Mouse (Mus musculus) mouse trophoblast stem cell (cell line): ENCODE measurements around the gene Fam71e1.

Experiments used
- in situ Hi-C, 2 experiments: fragments of 300-500 bp; cut with MseI, MboI; formaldehyde crosslinking; loops; 2 replicates in 1 of 2; 3 replicates in 1 of 2; pipeline ENCODE4 v1.15.1; 2025

Gene Fam71e1

GRCm38 (mm10) chr7:44470696-44471612, 25.4 kb upstream of the Fam71e1 start:
- in situ Hi-C loops = no loop called here

- in situ Hi-C loops = no loop called here
Observed at GRCm38 (mm10) chr7:44471880-44472557, 24.4 kb upstream of the Fam71e1 start.

GRCm38 (mm10) chr7:44472558-44472885, 23.9 kb upstream of the Fam71e1 start:
- in situ Hi-C loops = no loop called here

- in situ Hi-C loops = no loop called here
Observed at GRCm38 (mm10) chr7:44472961-44473646, 23.3 kb upstream of the Fam71e1 start.

GRCm38 (mm10) chr7:44474419-44474818, 22.0 kb upstream of the Fam71e1 start:
- in situ Hi-C loops = no loop called here

- in situ Hi-C loops = no loop called here
Observed at GRCm38 (mm10) chr7:44475046-44475614, 21.3 kb upstream of the Fam71e1 start.

- in situ Hi-C loops = loop anchor here in 1 of 2 experiments (5.0 kb wide), 1 partner anchor 81 kb away; no protein-coding TSS in a partner anchor
Observed at GRCm38 (mm10) chr7:44482836-44483435, 13.4 kb upstream of the Fam71e1 start.

GRCm38 (mm10) chr7:44484109-44484508, 12.3 kb upstream of the Fam71e1 start:
- in situ Hi-C loops = loop anchor here in 1 of 2 experiments (5.0 kb wide), 1 partner anchor 82 kb away; no protein-coding TSS in a partner anchor

GRCm38 (mm10) chr7:44484841-44485571, 11.4 kb upstream of the Fam71e1 start:
- in situ Hi-C loops = loop anchor here in 1 of 2 experiments (5.0 kb wide), 1 partner anchor 83 kb away; no protein-coding TSS in a partner anchor

GRCm38 (mm10) chr7:44485572-44486195, 10.7 kb upstream of the Fam71e1 start:
- in situ Hi-C loops = no loop called here

GRCm38 (mm10) chr7:44486927-44487575, 9.3 kb upstream of the Fam71e1 start:
- in situ Hi-C loops = no loop called here

GRCm38 (mm10) chr7:44487936-44488335, 8.4 kb upstream of the Fam71e1 start:
- in situ Hi-C loops = no loop called here

GRCm38 (mm10) chr7:44488545-44488944, 7.8 kb upstream of the Fam71e1 start:
- in situ Hi-C loops = no loop called here

GRCm38 (mm10) chr7:44490281-44490680, 6.1 kb upstream of the Fam71e1 start:
- in situ Hi-C loops = no loop called here

GRCm38 (mm10) chr7:44491391-44491790, 5.0 kb upstream of the Fam71e1 start:
- in situ Hi-C loops = no loop called here

GRCm38 (mm10) chr7:44492166-44492826, 4.1 kb upstream of the Fam71e1 start:
- in situ Hi-C loops = no loop called here

- in situ Hi-C loops = no loop called here
Observed at GRCm38 (mm10) chr7:44494681-44495080, 1.7 kb upstream of the Fam71e1 start.

GRCm38 (mm10) chr7:44495086-44495485, 1.3 kb upstream of the Fam71e1 start:
- in situ Hi-C loops = no loop called here

GRCm38 (mm10) chr7:44496771-44497109, 359 bp downstream of the Fam71e1 start:
- in situ Hi-C loops = no loop called here
